Mouse (Mus musculus): ENCODE results near the gene Trap1. TPM values are rescaled to one million over a fixed set of nuclear protein-coding genes. Genes with fewer than 3 reads are reported as not detected.

Trap1 gene
- total RNA-seq, 2 experiments from 2014 or later, result 197 to 233 TPM

Small RNA genes lying within 50 kb of the gene (microRNA-seq; reads per million reads assigned to microRNA genes)
- 0 reads per million in 2 experiments for gene Gm23413 (ENCODE audit: borderline number of aligned reads in 2 of 2)

Other genes starting within 250 kb of the Trap1 start
- not detected for gene Olfr15, start 246.9 kb downstream of the Trap1 start, total RNA-seq (2021)
- 10 to 100 TPM in 1 of 2 experiments, 1 to 10 TPM in 1; 2.0 to 15.0 TPM for gene Zfp174, start 230.6 kb downstream of the Trap1 start, total RNA-seq (2021)
- 10 to 100 TPM; 63.9 to 94.4 TPM for gene Naa60, start 205.5 kb downstream of the Trap1 start, total RNA-seq (2021)
- gene Zfp597, start 193.3 kb downstream of the Trap1 start, total RNA-seq (2021), result 10 to 100 TPM; 15.1 to 25.1 TPM
- gene Gm20695, start 193.2 kb downstream of the Trap1 start, total RNA-seq (2021), result 1 to 10 TPM; 1.1 to 1.4 TPM
- 1 to 10 TPM; 3.7 to 3.8 TPM for gene 1700037C18Rik, start 169.1 kb downstream of the Trap1 start, total RNA-seq (2021)
- 10 to 100 TPM; 12.0 to 16.4 TPM for gene Cluap1, start 169.0 kb downstream of the Trap1 start, total RNA-seq (2021)
- gene Nlrc3, start 101.2 kb downstream of the Trap1 start, total RNA-seq (2021), result 1 to 10 TPM; 2.4 to 2.6 TPM
- gene Slx4, start 74.1 kb downstream of the Trap1 start, total RNA-seq (2021), result 10 to 100 TPM; 21.7 to 36.3 TPM
- gene Dnase1, start 40.9 kb downstream of the Trap1 start, total RNA-seq (2021), result 1 to 10 TPM in 1 of 2 experiments, not detected in 1; 1.5 TPM
- gene Crebbp, start 136.2 kb upstream of the Trap1 start, total RNA-seq (2021), result 10 to 100 TPM; 55.0 to 56.0 TPM